Mouse (Mus musculus): ENCODE data around the gene Zmiz2. TPM values are rescaled to one million over a fixed set of nuclear protein-coding genes. Genes with fewer than 3 reads are reported as not detected.

Gene Zmiz2
- total RNA-seq, 2 experiments from 2014 or later, result 222 to 224 TPM

Small RNAs within 50 kb of the gene (microRNA-seq; reads per million reads assigned to microRNA genes)
- gene Mir7651, result 0.76 reads per million

Other genes starting within 250 kb of the Zmiz2 start
- gene A730071L15Rik, start 189.0 kb upstream of the Zmiz2 start, total RNA-seq (2021), result under 1 TPM in 1 of 2 experiments, not detected in 1; 0.25 TPM
- gene Nudcd3, start 188.7 kb upstream of the Zmiz2 start, total RNA-seq (2021), result 100 to 1,000 TPM; 120 to 133 TPM
- gene Npc1l1, start 158.9 kb upstream of the Zmiz2 start, total RNA-seq (2021), result 1 to 10 TPM in 1 of 2 experiments, under 1 TPM in 1; 0.72 to 1.2 TPM
- 10 to 100 TPM; 45.8 to 46.5 TPM for gene Ddx56, start 121.3 kb upstream of the Zmiz2 start, total RNA-seq (2021)
- gene Tmed4, start 114.2 kb upstream of the Zmiz2 start, total RNA-seq (2021), result 10 to 100 TPM; 86.8 to 99.1 TPM
- 100 to 1,000 TPM; 245 to 252 TPM for gene Ogdh, start 97.4 kb upstream of the Zmiz2 start, total RNA-seq (2021)
- 1,000 to 10,000 TPM; 1,722 to 2,059 TPM for gene Ppia, start 26.4 kb downstream of the Zmiz2 start, total RNA-seq (2021)
- gene H2afv, start 55.4 kb downstream of the Zmiz2 start, total RNA-seq (2021), result 10 to 100 TPM; 41.4 to 43.4 TPM
- 100 to 1,000 TPM; 283 to 295 TPM for gene Purb, start 86.8 kb downstream of the Zmiz2 start, total RNA-seq (2021)
- 1 to 10 TPM in 1 of 2 experiments, under 1 TPM in 1; 0.57 to 1.3 TPM for gene Myo1g, start 131.9 kb downstream of the Zmiz2 start, total RNA-seq (2021)
- gene Ccm2, start 157.8 kb downstream of the Zmiz2 start, total RNA-seq (2021), result 10 to 100 TPM; 56.1 to 64.1 TPM
- 10 to 100 TPM; 41.3 to 51.0 TPM for gene Nacad, start 217.0 kb downstream of the Zmiz2 start, total RNA-seq (2021)
- 10 to 100 TPM; 48.3 to 58.7 TPM for gene Tbrg4, start 237.0 kb downstream of the Zmiz2 start, total RNA-seq (2021)
- gene Wap, start 249.6 kb downstream of the Zmiz2 start, total RNA-seq (2021), result not detected